Mouse (Mus musculus): Measurements from ENCODE around the gene Serinc5. TPM values are rescaled to one million over a fixed set of nuclear protein-coding genes. Genes with fewer than 3 reads are reported as not detected.

The Serinc5 gene
- polyA plus RNA-seq, 1 experiment from 2014 or later, result 18.0 TPM

DNA sequence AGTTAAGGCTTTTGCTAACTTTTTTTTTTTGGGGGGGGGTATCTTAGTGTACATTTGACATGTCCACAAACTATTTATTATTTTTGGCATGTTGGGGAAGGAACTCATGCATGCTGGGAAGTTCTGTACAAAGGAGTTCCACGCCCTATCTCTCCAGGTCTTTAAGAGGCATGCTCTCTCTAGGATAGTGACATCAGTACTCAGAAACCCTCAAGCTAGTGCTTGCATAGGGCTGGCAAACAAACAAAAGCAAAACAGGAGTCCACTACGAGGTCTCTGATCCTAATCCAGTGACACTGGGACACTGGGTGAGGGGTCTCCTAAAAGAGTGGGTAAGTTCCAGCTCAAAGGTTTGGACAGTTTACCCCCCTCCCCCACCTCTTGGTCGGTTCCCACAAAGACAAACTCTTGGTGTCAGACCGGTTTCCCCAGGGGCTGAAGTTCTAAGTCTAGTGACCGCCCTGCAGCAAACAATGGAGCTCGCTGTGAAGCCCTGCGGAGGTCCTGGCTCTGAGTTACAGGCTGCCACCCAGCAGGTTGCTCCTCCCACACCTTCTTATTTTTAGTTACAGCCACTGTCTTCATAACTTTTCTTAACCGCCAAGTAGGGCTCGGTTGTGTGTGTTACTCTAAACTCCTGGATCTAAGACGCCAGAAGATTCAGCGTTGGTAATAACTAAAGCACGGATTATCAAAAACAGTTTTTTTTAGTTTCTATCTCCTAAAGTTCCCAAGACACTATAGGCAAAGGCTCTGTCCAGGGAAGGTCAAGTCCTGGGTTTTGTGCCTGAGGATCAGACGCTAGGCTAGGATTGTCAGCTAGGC lies 1.2 kb upstream of the Serinc5 start:
- Histone ChIP-seq H3K4me3 (ENCODE audit: low read length) (peak overlapping the region; percentile 78), H3K9ac (ENCODE audit: low read depth, low read length) (peak overlapping the region; percentile 84), H3K27me3 (ENCODE audit: control insufficient read depth, insufficient read depth, low read length) (no peaks in the 10 kb centered on the region), H3K4me2 (replicated peaks; ENCODE audit: low read depth, low read length) (peak overlapping the region; percentile 78), H3K36me3 (ENCODE audit: control insufficient read depth, insufficient read depth, low read length) (no peaks in the 10 kb centered on the region), H3K4me1 (ENCODE audit: control insufficient read depth, insufficient read depth, low read length) (peaks cover 25% of the 10 kb centered on the region; the same call in 1 of the 2 replicates), H3K27ac (ENCODE audit: low read depth, low read length) (peak overlapping the region; percentile 97), H3K9me3 (ENCODE audit: control insufficient read depth, low read length) (no peaks in the 10 kb centered on the region)
- no peak for ATAC-seq (ENCODE audit: low FRiP score, low TSS enrichment)
- 11% methylated on average over 13 of the region's 13 CpGs for WGBS

DNA sequence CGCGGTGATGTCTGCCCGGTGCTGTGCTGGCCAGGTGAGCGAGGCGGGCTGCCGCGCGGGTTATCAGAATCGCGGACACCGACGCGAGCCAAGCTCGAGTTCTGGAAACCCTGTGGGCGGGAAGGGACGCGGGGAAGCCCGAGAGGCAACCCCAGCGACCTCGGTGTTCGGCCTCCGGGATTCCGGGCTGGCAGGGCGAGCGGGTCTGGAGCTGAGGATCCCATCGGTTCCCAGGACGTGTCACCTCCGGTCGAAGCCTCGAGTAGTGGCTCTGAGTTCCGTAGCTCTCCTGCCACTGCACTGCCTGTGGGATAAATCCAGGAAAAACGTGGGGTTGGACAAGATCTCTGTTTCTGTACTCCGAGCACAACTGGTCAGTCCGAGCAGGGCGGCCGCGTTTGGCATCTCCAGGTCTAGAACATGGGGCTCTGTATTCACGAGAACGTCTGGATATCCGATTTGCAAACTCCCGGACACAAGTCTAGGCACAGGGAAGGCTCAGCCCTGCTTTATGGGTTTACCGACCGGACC lies 428 bp downstream of the Serinc5 start:
- H3K4me1 ChIP-seq (ENCODE audit: control insufficient read depth, insufficient read depth, low read length), result peaks cover 25% of the 10 kb centered on the region; the same call in 1 of the 2 replicates
- no peaks in the 10 kb centered on the region for H3K27me3 ChIP-seq (ENCODE audit: control insufficient read depth, insufficient read depth, low read length)
- peak; percentile 67 for ATAC-seq (ENCODE audit: low FRiP score, low TSS enrichment)
- H3K4me2 ChIP-seq (replicated peaks; ENCODE audit: low read depth, low read length), result peak overlapping the region; percentile 78
- H3K9me3 ChIP-seq (ENCODE audit: control insufficient read depth, low read length), result no peaks in the 10 kb centered on the region
- H3K36me3 ChIP-seq (ENCODE audit: control insufficient read depth, insufficient read depth, low read length), result no peaks in the 10 kb centered on the region
- H3K4me3 ChIP-seq (ENCODE audit: low read length), result peak overlapping the region; percentile 78
- H3K27ac ChIP-seq (ENCODE audit: low read depth, low read length), result peak overlapping the region; percentile 97
- peak overlapping the region; percentile 84 for H3K9ac ChIP-seq (ENCODE audit: low read depth, low read length)
- WGBS, result 1% methylated on average over 43 of the region's 43 CpGs

DNA sequence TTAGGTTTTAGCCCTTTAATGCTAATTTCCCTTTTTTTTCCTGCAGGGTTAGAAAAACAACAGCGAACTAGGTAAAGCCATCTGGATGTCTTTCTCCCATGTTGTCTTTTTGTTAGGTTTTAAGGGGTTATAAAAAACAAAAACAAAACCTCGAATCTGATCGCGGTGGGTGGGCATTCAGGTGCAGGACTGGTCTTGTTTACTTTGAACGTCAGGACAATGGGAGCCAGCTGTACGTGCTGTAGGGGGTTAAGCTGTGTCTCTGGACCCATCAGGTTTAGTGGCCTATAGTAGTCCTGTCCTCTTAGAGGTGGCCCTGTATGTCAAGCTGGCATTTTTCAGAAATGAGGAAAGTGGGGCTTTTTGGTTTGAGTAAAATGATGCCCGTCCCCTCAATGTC lies 1.0 kb downstream of the Serinc5 start:
- peaks cover 25% of the 10 kb centered on the region; the same call in 1 of the 2 replicates for H3K4me1 ChIP-seq (ENCODE audit: control insufficient read depth, insufficient read depth, low read length)
- no peaks in the 10 kb centered on the region for H3K9me3 ChIP-seq (ENCODE audit: control insufficient read depth, low read length)
- H3K4me3 ChIP-seq (ENCODE audit: low read length), result peak overlapping the region; percentile 78
- H3K36me3 ChIP-seq (ENCODE audit: control insufficient read depth, insufficient read depth, low read length), result no peaks in the 10 kb centered on the region
- H3K9ac ChIP-seq (ENCODE audit: low read depth, low read length), result peak overlapping the region; percentile 84
- peak overlapping the region; percentile 78 for H3K4me2 ChIP-seq (replicated peaks; ENCODE audit: low read depth, low read length)
- H3K27me3 ChIP-seq (ENCODE audit: control insufficient read depth, insufficient read depth, low read length), result no peaks in the 10 kb centered on the region
- 8% methylated on average over 7 of the region's 7 CpGs for WGBS
- ATAC-seq (ENCODE audit: low FRiP score, low TSS enrichment), result no peak
- H3K27ac ChIP-seq (ENCODE audit: low read depth, low read length), result 0 out of 2 replicates have a peak overlapping the region, but pooled peaks have one; percentile 97

DNA sequence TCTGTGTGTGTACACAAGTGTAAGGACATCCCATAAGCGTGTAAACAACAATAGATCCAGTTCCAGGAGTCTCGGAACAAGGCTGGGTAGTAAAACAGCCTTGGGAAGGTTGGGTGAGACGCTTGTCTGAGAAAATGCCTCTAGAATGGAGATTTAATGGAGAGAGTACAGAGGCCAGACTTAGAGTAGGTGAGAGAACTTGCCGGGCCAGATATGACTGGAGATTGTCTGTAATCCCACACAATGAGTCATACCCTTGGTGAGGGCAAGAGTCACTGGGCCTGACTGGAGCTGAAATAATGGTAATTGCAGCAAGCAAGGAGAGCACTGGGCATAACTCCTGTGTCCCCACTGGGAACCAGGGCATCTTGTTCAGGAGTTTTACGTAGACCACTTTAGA lies 2.2 kb downstream of the Serinc5 start:
- Histone ChIP-seq H3K27ac (ENCODE audit: low read depth, low read length) (no peak overlapping the region), H3K4me3 (ENCODE audit: low read length) (no peak overlapping the region; the same call in 1 of the 2 replicates), H3K4me2 (replicated peaks; ENCODE audit: low read depth, low read length) (no peak overlapping the region; the same call in 1 of the 2 replicates), H3K36me3 (ENCODE audit: control insufficient read depth, insufficient read depth, low read length) (no peaks in the 10 kb centered on the region), H3K9ac (ENCODE audit: low read depth, low read length) (no peak overlapping the region), H3K4me1 (ENCODE audit: control insufficient read depth, insufficient read depth, low read length) (peaks cover 25% of the 10 kb centered on the region; the same call in 1 of the 2 replicates), H3K9me3 (ENCODE audit: control insufficient read depth, low read length) (no peaks in the 10 kb centered on the region), H3K27me3 (ENCODE audit: control insufficient read depth, insufficient read depth, low read length) (no peaks in the 10 kb centered on the region)
- 84% methylated on average over 5 of the region's 5 CpGs for WGBS
- ATAC-seq (ENCODE audit: low FRiP score, low TSS enrichment), result no peak

DNA sequence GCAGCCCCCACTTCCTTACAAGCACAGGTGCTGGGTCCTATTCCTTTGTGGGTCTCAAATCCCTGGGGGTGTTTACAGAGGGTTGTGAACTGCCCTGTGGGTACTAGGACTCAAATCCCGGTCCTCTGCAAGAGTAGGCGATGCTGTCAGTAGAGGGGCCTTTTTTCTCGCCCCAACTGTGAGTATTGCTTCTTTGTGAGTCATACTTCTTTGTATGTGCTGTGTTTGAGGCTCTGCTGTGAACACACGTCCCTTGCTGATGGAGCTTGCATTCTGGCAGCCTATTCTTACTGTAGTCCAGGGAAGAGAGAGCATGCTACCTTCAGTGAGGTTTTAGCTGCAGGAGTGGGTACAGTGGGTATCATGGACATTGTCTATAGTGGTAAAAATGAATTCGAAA lies 4.3 kb downstream of the Serinc5 start:
- H3K27ac ChIP-seq (ENCODE audit: low read depth, low read length), result no peak overlapping the region
- H3K27me3 ChIP-seq (ENCODE audit: control insufficient read depth, insufficient read depth, low read length), result no peaks in the 10 kb centered on the region
- ATAC-seq (ENCODE audit: low FRiP score, low TSS enrichment), result no peak
- 90% methylated on average over 5 of the region's 5 CpGs for WGBS
- H3K4me3 ChIP-seq (ENCODE audit: low read length), result no peak overlapping the region
- H3K9me3 ChIP-seq (ENCODE audit: control insufficient read depth, low read length), result no peaks in the 10 kb centered on the region
- H3K36me3 ChIP-seq (ENCODE audit: control insufficient read depth, insufficient read depth, low read length), result no peaks in the 10 kb centered on the region
- no peak overlapping the region for H3K4me2 ChIP-seq (replicated peaks; ENCODE audit: low read depth, low read length)
- peaks cover 17% of the 10 kb centered on the region; the same call in 1 of the 2 replicates for H3K4me1 ChIP-seq (ENCODE audit: control insufficient read depth, insufficient read depth, low read length)
- H3K9ac ChIP-seq (ENCODE audit: low read depth, low read length), result no peak overlapping the region

DNA sequence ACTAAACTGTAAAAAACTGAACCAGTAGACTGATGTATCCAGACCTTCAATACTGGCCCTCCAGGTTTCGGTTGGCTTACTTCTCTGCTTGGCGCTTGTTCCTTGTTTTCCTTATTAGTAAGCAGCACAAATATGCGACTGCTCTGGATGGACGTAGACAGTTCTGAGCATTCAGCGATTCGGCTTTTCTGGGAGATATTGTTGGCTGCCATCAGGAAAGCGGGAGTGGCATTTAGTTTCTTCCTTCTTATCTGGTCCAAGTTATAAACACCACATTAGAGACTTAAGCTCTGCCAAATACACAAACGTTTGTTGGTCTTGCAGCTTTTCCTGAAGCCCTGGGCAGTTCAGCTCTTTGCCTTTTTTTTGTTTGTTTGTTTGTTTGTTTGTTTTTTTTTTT lies 5.6 kb downstream of the Serinc5 start:
- Histone ChIP-seq H3K4me1 (ENCODE audit: control insufficient read depth, insufficient read depth, low read length) (peaks cover 16% of the 10 kb centered on the region; the same call in 1 of the 2 replicates), H3K4me2 (replicated peaks; ENCODE audit: low read depth, low read length) (no peak overlapping the region), H3K9me3 (ENCODE audit: control insufficient read depth, low read length) (no peaks in the 10 kb centered on the region), H3K36me3 (ENCODE audit: control insufficient read depth, insufficient read depth, low read length) (no peaks in the 10 kb centered on the region), H3K27me3 (ENCODE audit: control insufficient read depth, insufficient read depth, low read length) (no peaks in the 10 kb centered on the region), H3K4me3 (ENCODE audit: low read length) (no peak overlapping the region), H3K27ac (ENCODE audit: low read depth, low read length) (no peak overlapping the region), H3K9ac (ENCODE audit: low read depth, low read length) (no peak overlapping the region)
- WGBS, result 97% methylated on average over 8 of the region's 8 CpGs
- no peak for ATAC-seq (ENCODE audit: low FRiP score, low TSS enrichment)

DNA sequence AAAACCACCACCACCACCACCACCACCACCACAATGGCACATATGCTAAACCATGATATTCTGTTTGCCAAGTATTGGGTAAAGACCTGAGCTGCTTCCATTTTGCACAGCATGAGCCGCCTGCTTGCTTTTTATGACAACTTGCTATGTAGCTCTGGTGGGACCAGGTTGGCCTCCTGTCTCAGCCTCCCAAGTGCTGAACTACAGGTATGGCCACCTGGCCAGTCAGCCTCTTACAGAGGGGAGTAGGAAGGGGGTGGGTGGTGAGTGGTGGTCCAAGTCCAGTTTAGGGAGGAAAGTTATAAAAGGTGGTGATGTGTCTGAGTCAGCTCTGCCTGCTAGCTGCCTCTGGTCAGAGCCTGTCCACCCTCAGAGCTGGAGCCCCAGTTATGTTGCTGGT lies 15.3 kb downstream of the Serinc5 start:
- WGBS, result 100% methylated on average over 1 of the region's 1 CpGs
- Histone ChIP-seq H3K36me3 (ENCODE audit: control insufficient read depth, insufficient read depth, low read length) (peaks cover 6% of the 10 kb centered on the region; the same call in 1 of the 2 replicates), H3K4me2 (replicated peaks; ENCODE audit: low read depth, low read length) (no peak overlapping the region), H3K4me1 (ENCODE audit: control insufficient read depth, insufficient read depth, low read length) (no peaks in the 10 kb centered on the region), H3K27me3 (ENCODE audit: control insufficient read depth, insufficient read depth, low read length) (no peaks in the 10 kb centered on the region), H3K4me3 (ENCODE audit: low read length) (no peak overlapping the region), H3K9me3 (ENCODE audit: control insufficient read depth, low read length) (no peaks in the 10 kb centered on the region), H3K9ac (ENCODE audit: low read depth, low read length) (no peak overlapping the region), H3K27ac (ENCODE audit: low read depth, low read length) (no peak overlapping the region)
- no peak for ATAC-seq (ENCODE audit: low FRiP score, low TSS enrichment)

DNA sequence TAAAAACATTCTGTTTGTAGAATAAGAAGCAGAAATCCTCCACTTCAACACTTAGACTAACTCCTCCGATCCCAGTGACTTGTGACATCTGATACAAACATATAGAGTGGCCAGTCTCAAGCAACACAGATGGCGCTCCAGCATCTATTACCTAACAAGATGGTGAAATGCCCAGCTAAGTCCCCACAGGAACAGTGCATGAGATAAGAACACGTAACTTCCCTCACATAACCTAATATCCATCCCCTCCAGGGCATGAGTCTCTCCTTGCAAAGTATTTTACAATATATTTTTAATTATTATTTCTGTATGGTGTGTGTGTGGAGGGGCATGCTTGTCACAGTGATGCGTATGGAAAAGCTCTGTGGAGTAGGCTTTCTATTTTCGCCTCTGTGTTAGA lies 15.8 kb downstream of the Serinc5 start:
- Histone ChIP-seq H3K9ac (ENCODE audit: low read depth, low read length) (no peak overlapping the region), H3K27me3 (ENCODE audit: control insufficient read depth, insufficient read depth, low read length) (no peaks in the 10 kb centered on the region), H3K4me1 (ENCODE audit: control insufficient read depth, insufficient read depth, low read length) (no peaks in the 10 kb centered on the region), H3K4me2 (replicated peaks; ENCODE audit: low read depth, low read length) (no peak overlapping the region), H3K36me3 (ENCODE audit: control insufficient read depth, insufficient read depth, low read length) (peaks cover 6% of the 10 kb centered on the region; the same call in 1 of the 2 replicates), H3K4me3 (ENCODE audit: low read length) (no peak overlapping the region), H3K9me3 (ENCODE audit: control insufficient read depth, low read length) (no peaks in the 10 kb centered on the region), H3K27ac (ENCODE audit: low read depth, low read length) (no peak overlapping the region)
- WGBS, result 94% methylated on average over 5 of the region's 5 CpGs
- no peak for ATAC-seq (ENCODE audit: low FRiP score, low TSS enrichment)

DNA sequence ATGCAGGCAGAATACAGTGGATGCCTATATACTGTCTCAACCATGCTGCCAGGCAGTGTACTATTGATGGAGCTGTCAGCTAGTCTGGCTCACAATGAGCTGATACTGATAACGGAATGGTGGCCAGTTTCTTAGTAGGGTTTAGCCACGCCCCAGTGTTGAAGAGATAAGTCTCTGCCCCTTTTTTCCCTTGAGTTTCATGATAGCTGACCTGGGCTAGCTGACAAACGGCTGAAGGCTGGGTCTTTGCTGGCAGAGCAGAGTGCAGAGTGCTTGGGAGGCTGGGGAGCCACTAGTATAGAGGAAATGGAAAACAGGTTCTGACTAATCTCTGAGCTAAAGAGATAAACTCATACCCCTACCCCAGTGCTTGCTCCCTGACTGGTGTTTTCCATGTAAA lies 18.6 kb downstream of the Serinc5 start:
- Histone ChIP-seq H3K4me1 (ENCODE audit: control insufficient read depth, insufficient read depth, low read length) (peaks cover 9% of the 10 kb centered on the region), H3K9ac (ENCODE audit: low read depth, low read length) (no peak overlapping the region), H3K36me3 (ENCODE audit: control insufficient read depth, insufficient read depth, low read length) (peaks cover 6% of the 10 kb centered on the region; the same call in 1 of the 2 replicates), H3K27ac (ENCODE audit: low read depth, low read length) (no peak overlapping the region), H3K4me2 (replicated peaks; ENCODE audit: low read depth, low read length) (no peak overlapping the region), H3K27me3 (ENCODE audit: control insufficient read depth, insufficient read depth, low read length) (no peaks in the 10 kb centered on the region), H3K4me3 (ENCODE audit: low read length) (no peak overlapping the region), H3K9me3 (ENCODE audit: control insufficient read depth, low read length) (no peaks in the 10 kb centered on the region)
- 89% methylated on average over 3 of the region's 3 CpGs for WGBS
- no peak for ATAC-seq (ENCODE audit: low FRiP score, low TSS enrichment)
